Mouse (Mus musculus) cerebellum, adult 2 months (tissue): Measurements from ENCODE around the gene 4933406M09Rik.

Experiments
- CTCF ChIP-seq: fragments of 200-500 bp; IDR thresholded peaks from 2 replicates; pipeline ENCODE4 v1.5.1; 2011; ENCODE audit warnings: low read depth, mild to moderate bottlenecking, control low read depth, low read length, moderate library complexity, borderline replicate concordance; ENCODE audit not compliant: insufficient read depth
- POLR2A ChIP-seq: fragments of 200-500 bp; IDR thresholded peaks from 2 replicates; pipeline ENCODE4 v1.6.1; 2011; ENCODE audit warnings: low read length, control low read depth, borderline replicate concordance; ENCODE audit not compliant: insufficient read depth

- TF ChIP-seq CTCF = no peak
- no peak for TF ChIP-seq POLR2A
These were observed 14.0 kb downstream of the 4933406M09Rik start for GRCm38 (mm10) chr1:134399735-134400134.
